Mouse (Mus musculus): ENCODE results near the gene Abhd17c.

- TF ChIP-seq CTCF (IDR thresholded peaks at IDR 0.05) (no peak), POLR2A (IDR thresholded peaks at IDR 0.05; ENCODE audit: insufficient read depth, low read depth, low read length) (no peak), EP300 (IDR thresholded peaks at IDR 0.05; ENCODE audit: insufficient read depth, low read depth, low read length) (no peak)
Observed at GRCm38 (mm10) chr7:84117543-84118122, 34.1 kb downstream of the Abhd17c start.
